Mouse (Mus musculus) spleen, adult 2 months (tissue): ENCODE results near the gene Patj. TPM values are rescaled to one million over a fixed set of nuclear protein-coding genes. Genes with fewer than 3 reads are reported as not detected.

Source experiments
- DNase-seq, 2 experiments: peaks; one replicate each; pipeline versions ENCODE4 v3.0.0 to v3.0.0-alpha.2; 2012 to 2021; ENCODE audit warnings: low spot score in 2 of 2, low read depth in 1 of 2
- H3K27ac ChIP-seq: fragments of 200-500 bp; 2 replicates; pipeline ENCODE4 v1.5.1; 2012; ENCODE audit warnings: low read length, inconsistent platforms; ENCODE audit not compliant: insufficient read depth
- H3K27me3 ChIP-seq: fragments of 200-500 bp; 2 replicates; pipeline ENCODE4 v1.6.1; 2012; ENCODE audit warnings: mild to moderate bottlenecking, moderate library complexity, low read length, inconsistent platforms; ENCODE audit not compliant: control insufficient read depth, insufficient read depth
- H3K36me3 ChIP-seq: fragments of 200-500 bp; 2 replicates; pipeline ENCODE4 v1.6.1; 2012; ENCODE audit warnings: mild to moderate bottlenecking, low read length, inconsistent platforms; ENCODE audit not compliant: control insufficient read depth, insufficient read depth
- H3K4me1 ChIP-seq: fragments of 200-500 bp; 2 replicates; pipeline ENCODE4 v1.6.1; 2011; ENCODE audit warnings: inconsistent platforms; ENCODE audit not compliant: control insufficient read depth, insufficient read depth, insufficient read length
- H3K4me3 ChIP-seq: fragments of 200-500 bp; 2 replicates; pipeline ENCODE4 v1.5.1; 2011; ENCODE audit warnings: mild to moderate bottlenecking, inconsistent platforms; ENCODE audit not compliant: insufficient read depth, insufficient read length; ENCODE audit errors: extremely low read depth
- CTCF ChIP-seq: fragments of 200-500 bp; IDR thresholded peaks from 2 replicates; pipeline ENCODE4 v1.5.1; 2011; ENCODE audit warnings: mild to moderate bottlenecking, inconsistent platforms; ENCODE audit not compliant: insufficient read depth, insufficient read length, insufficient replicate concordance; ENCODE audit errors: extremely low read depth
- POLR2A ChIP-seq: fragments of 200-500 bp; IDR thresholded peaks from 2 replicates; pipeline ENCODE4 v1.6.1; 2011; ENCODE audit warnings: low read depth, low read length, inconsistent platforms
- WGBS: fragments of 180-500 bp; shearing (Covaris S2); methylation state at CpG from one replicate; pipeline ENCODE4 v1.1.7; 2018; 5-methylcytosine and 5-hydroxymethylcytosine counted together
- polyA plus RNA-seq: library from polyadenylated mRNA; depleted of rRNA; stranded (reverse); fragments of >200 nt; gene quantifications from 2 replicates; pipeline ENCODE4 v1.2.3, GENCODE M21; 2012

Gene Patj
- polyA plus RNA-seq, 1 experiment: 4.9 TPM

GRCm38 (mm10) chr4:98725439-98725838 is 329.9 kb downstream of the Patj start:
- DNase-seq: no peak
- 39% methylated on average over 4 of the region's 4 CpGs for WGBS
- Histone ChIP-seq H3K4me3 (no peak overlapping the region), H3K36me3 (no peaks in the 10 kb centered on the region), H3K27me3 (peaks cover 7% of the 10 kb centered on the region; the same call in 1 of the 2 replicates), H3K4me1 (no peaks in the 10 kb centered on the region), H3K27ac (no peak overlapping the region)
- TF ChIP-seq POLR2A: no peak
- no peak for TF ChIP-seq CTCF

GRCm38 (mm10) chr4:98726590-98727237 is 331.1 kb downstream of the Patj start, which contains the start of gene L1td1:
Gene L1td1 (plus strand): TSS chr4:98726734.
- no peak within 1 kb of the TSS for H3K27ac ChIP-seq
- no peaks in the 10 kb centered on the region for H3K4me1 ChIP-seq
- H3K36me3 ChIP-seq: no peaks in the 10 kb centered on the region
- no peak within 1 kb of the TSS for H3K4me3 ChIP-seq
- H3K27me3 ChIP-seq: peaks cover 7% of the 10 kb centered on the region; the same call in 1 of the 2 replicates
- TF ChIP-seq POLR2A (no peak), CTCF (no peak)
- DNase-seq: no peak
- 9% methylated on average over 29 of the region's 29 CpGs for WGBS

DNA sequence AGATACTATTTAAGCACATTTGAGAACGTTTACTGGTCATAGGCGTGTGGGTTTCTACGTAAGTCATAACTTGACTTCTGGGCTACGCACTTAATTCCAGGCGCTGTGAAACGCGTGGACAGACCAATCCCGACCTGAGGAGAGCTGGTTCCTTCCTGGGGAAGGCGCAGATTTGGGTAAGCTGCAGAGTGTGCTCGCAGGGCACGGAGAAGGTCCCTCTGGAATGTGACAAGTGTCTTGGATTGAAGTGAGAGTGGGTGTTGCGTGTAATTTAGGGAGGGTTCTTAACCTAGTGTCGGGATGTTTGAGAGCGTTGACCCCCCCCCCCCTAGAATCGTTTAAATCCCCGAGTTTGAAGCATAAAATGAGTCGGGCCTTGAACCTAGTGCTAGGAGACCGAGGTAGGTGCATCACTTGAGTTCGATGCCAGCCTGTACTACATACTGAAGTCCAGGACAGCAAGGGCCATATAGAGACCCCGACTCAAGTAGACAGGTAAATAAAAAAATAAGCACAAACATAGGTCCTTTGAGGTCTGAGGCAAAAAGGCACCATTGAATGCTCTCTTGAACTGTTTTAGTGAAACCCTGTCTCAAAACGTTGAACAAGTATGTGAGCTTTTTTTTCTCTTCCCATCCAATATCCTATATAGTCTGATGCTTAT is 331.8 kb downstream of the Patj start:
- Histone ChIP-seq H3K27me3 (peaks cover 7% of the 10 kb centered on the region; the same call in 1 of the 2 replicates), H3K36me3 (no peaks in the 10 kb centered on the region), H3K27ac (no peak overlapping the region), H3K4me1 (no peaks in the 10 kb centered on the region), H3K4me3 (no peak overlapping the region)
- 10% methylated on average over 21 of the region's 21 CpGs for WGBS
- DNase-seq: no peak
- TF ChIP-seq CTCF (no peak), POLR2A (no peak)

DNA sequence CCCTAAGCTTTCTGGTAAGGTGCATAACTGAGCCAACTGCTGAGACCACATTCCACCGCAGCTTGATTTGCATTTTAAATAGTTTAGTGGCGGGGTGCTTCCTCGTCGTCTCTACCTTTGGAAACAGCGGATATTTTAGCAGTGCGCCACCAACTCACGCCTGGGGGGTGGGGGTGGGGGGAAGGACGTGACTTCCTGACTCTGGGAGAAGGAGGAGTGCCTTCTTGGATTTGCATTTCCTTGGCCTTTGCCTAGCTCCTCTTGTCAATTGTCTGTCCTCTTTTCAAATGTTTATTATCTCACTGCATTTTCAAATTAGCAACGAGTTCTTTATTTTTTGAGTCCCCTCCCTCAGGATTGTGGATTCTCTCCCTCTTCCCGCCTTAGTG is 332.4 kb downstream of the Patj start:
- DNase-seq: no peak
- H3K36me3 ChIP-seq: no peaks in the 10 kb centered on the region
- WGBS: 4% methylated on average over 10 of the region's 10 CpGs
- no peaks in the 10 kb centered on the region for H3K4me1 ChIP-seq
- no peak for TF ChIP-seq CTCF
- no peak for TF ChIP-seq POLR2A
- H3K27me3 ChIP-seq: peaks cover 7% of the 10 kb centered on the region; the same call in 1 of the 2 replicates
- no peak overlapping the region for H3K4me3 ChIP-seq
- no peak overlapping the region for H3K27ac ChIP-seq

- no peaks in the 10 kb centered on the region for H3K36me3 ChIP-seq
- 60% methylated on average over 7 of the region's 7 CpGs for WGBS
- peaks cover 7% of the 10 kb centered on the region; the same call in 1 of the 2 replicates for H3K27me3 ChIP-seq
- no peak overlapping the region for H3K27ac ChIP-seq
- no peak overlapping the region for H3K4me3 ChIP-seq
- H3K4me1 ChIP-seq: no peaks in the 10 kb centered on the region
- DNase-seq: no peak
- TF ChIP-seq POLR2A (no peak), CTCF (no peak)
Observed at GRCm38 (mm10) chr4:98728716-98729115, 333.1 kb downstream of the Patj start.

DNA sequence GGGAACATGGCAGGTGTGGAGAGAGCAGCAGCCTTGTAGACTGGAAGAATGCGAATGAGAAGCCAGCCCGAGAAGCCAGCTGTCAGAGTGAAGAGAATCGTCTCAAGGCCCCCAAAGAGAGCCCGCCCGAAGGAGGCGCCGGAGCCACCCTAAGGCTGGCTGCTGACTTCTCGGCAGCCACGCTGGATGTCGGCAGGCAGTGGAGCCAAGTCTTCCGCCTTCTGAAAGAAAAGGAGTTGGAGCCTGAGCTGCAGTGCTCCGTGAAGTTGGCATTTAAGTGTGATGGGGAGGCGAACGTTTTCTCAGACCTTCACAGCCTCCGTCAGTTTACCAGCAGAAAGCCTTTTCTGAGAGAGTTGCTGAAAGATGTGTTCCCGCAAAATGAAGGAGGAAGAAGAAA is 338.1 kb downstream of the Patj start:
- Histone ChIP-seq H3K27me3 (peaks cover 2% of the 10 kb centered on the region; the same call in 1 of the 2 replicates), H3K36me3 (no peaks in the 10 kb centered on the region), H3K4me1 (no peaks in the 10 kb centered on the region), H3K27ac (no peak overlapping the region), H3K4me3 (no peak overlapping the region)
- TF ChIP-seq POLR2A (no peak), CTCF (no peak)
- no peak for DNase-seq
- 94% methylated on average over 16 of the region's 16 CpGs for WGBS

GRCm38 (mm10) chr4:98739753-98740152 is 344.2 kb downstream of the Patj start:
- Histone ChIP-seq H3K36me3 (no peaks in the 10 kb centered on the region), H3K4me1 (no peaks in the 10 kb centered on the region), H3K27ac (no peak overlapping the region), H3K4me3 (no peak overlapping the region), H3K27me3 (no peaks in the 10 kb centered on the region)
- WGBS: 45% methylated on average over 2 of the region's 2 CpGs
- no peak for DNase-seq
- TF ChIP-seq CTCF (no peak), POLR2A (no peak)
